Mouse (Mus musculus) G1E (cell line): Measurements from ENCODE around the gene Chil1. TPM values are rescaled to one million over a fixed set of nuclear protein-coding genes. Genes with fewer than 3 reads are reported as not detected.

Experiments
- ATAC-seq: 2 replicates; pipeline ENCODE4 v1.8.0; 2016; ENCODE audit warnings: mild to moderate bottlenecking; ENCODE audit not compliant: insufficient number of reproducible peaks, poor library complexity, low FRiP score, severe bottlenecking; ENCODE audit errors: extremely low read depth
- DNase-seq: peaks from one replicate; pipeline ENCODE4 v3.0.0; 2012; ENCODE audit warnings: low spot score
- H3K27me3 ChIP-seq: 2 replicates; pipeline ENCODE4 v1.6.1; 2012; ENCODE audit warnings: mild to moderate bottlenecking, low read length, inconsistent platforms; ENCODE audit not compliant: insufficient read depth
- H3K36me3 ChIP-seq: replicated peaks from 2 replicates; pipeline ENCODE3; 2012; ENCODE audit warnings: mild to moderate bottlenecking, inconsistent platforms
- H3K4me1 ChIP-seq: 2 replicates; pipeline ENCODE4 v1.6.1; 2012; ENCODE audit warnings: low read depth, low read length, inconsistent platforms, mixed read lengths; ENCODE audit not compliant: insufficient read depth
- H3K4me3 ChIP-seq: 2 replicates; pipeline ENCODE4 v1.5.1; 2012; ENCODE audit warnings: low read depth, mild to moderate bottlenecking, inconsistent platforms, low read length, moderate library complexity, mixed read lengths
- H3K9me3 ChIP-seq: replicated peaks from 2 replicates; pipeline ENCODE4 v1.6.1; 2012; ENCODE audit warnings: inconsistent platforms
- CTCF ChIP-seq: IDR thresholded peaks from 2 replicates; pipeline ENCODE4 v1.5.1; 2012; ENCODE audit warnings: low read depth, low read length, inconsistent platforms, mixed read lengths
- GATA1 ChIP-seq: IDR thresholded peaks from 2 replicates; pipeline ENCODE4 v1.6.1; 2012; ENCODE audit warnings: borderline replicate concordance, low read length, inconsistent platforms, mixed read lengths
- GATA2 ChIP-seq: IDR thresholded peaks from 2 replicates; pipeline ENCODE4 v1.6.1; 2012; ENCODE audit warnings: low read depth, low read length, inconsistent platforms, borderline replicate concordance
- POLR2AphosphoS5 ChIP-seq: IDR thresholded peaks from 2 replicates; pipeline ENCODE4 v1.6.1; 2012; ENCODE audit warnings: low read depth, low read length, inconsistent platforms; ENCODE audit not compliant: insufficient replicate concordance
- TAL1 ChIP-seq: conservative IDR thresholded peaks from 2 replicates; pipeline ENCODE4 v1.6.1; 2012; ENCODE audit warnings: low read depth, low read length, inconsistent platforms, mixed read lengths
- polyA plus RNA-seq: library from polyadenylated mRNA; stranded (reverse); fragments of >175 nt; gene quantifications from 2 replicates; pipeline ENCODE4 v1.2.3, GENCODE M21; 2012
- total RNA-seq, 2 experiments: library from RNA; stranded (forward) in 1 of 2; stranded (reverse) in 1 of 2; fragments of 200-1000 nt in 1 of 2; fragments of >200 nt in 1 of 2; fragmentation: Nextera tagmentation in 1 of 2; gene quantifications; 2 replicates each; pipeline ENCODE4 v1.2.3; 2014 to 2017

Chil1 gene
- total and polyA plus RNA-seq, 3 experiments = not detected

DNA sequence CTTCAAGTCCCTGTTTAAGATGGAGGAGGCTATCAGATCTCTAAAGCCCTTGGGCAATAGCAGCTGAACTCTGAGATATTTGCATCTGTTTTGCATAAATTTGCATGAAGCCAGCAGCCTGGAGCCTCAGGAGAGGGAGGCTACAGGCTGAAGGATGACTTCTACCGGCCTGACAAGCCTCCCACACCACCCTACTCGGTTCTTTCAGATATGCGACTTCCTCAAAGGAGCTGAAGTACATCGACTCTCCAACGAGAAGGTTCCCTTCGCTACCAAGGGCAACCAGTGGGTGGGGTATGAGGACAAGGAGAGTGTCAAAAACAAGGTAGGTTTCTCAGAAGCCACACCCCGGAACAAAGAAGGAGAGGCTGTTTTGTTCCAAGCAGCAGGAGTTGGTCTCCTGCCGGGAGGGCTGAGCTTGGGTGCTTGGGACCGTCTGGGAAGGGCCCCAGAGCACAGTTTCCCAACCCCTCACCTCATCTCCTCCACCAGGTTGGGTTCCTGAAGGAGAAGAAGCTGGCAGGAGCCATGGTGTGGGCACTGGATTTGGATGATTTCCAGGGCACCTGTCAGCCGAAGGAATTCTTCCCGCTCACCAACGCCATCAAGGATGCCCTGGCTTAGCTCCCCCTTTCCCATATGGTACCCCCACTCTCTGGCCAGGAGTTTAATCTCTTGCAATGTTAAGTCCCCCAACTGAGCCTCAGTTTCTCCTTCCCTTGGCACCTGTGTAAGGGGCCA lies 7.2 kb downstream of the Chil1 start:
- H3K36me3 ChIP-seq = no peaks in the 10 kb centered on the region
- H3K4me3 ChIP-seq = no peak overlapping the region
- DNase-seq = no peak
- H3K4me1 ChIP-seq = no peaks in the 10 kb centered on the region
- H3K27me3 ChIP-seq = peaks cover 71% of the 10 kb centered on the region
- no peaks in the 10 kb centered on the region for H3K9me3 ChIP-seq
- ATAC-seq = no peak
- no peak for TF ChIP-seq GATA1
- TF ChIP-seq POLR2AphosphoS5 = no peak
- no peak for TF ChIP-seq TAL1
- TF ChIP-seq GATA2 = no peak
- no peak for TF ChIP-seq CTCF

GRCm38 (mm10) chr1:134191192-134191591 lies 9.2 kb downstream of the Chil1 start:
- TF ChIP-seq POLR2AphosphoS5 (no peak), GATA2 (no peak), TAL1 (no peak), CTCF (no peak), GATA1 (no peak)
- no peaks in the 10 kb centered on the region for H3K36me3 ChIP-seq
- ATAC-seq (no peak), DNase-seq (no peak)
- no peak overlapping the region for H3K4me3 ChIP-seq
- peaks cover 82% of the 10 kb centered on the region for H3K27me3 ChIP-seq
- peaks cover 10% of the 10 kb centered on the region; the same call in 1 of the 2 replicates for H3K4me1 ChIP-seq
- H3K9me3 ChIP-seq = no peaks in the 10 kb centered on the region

DNA sequence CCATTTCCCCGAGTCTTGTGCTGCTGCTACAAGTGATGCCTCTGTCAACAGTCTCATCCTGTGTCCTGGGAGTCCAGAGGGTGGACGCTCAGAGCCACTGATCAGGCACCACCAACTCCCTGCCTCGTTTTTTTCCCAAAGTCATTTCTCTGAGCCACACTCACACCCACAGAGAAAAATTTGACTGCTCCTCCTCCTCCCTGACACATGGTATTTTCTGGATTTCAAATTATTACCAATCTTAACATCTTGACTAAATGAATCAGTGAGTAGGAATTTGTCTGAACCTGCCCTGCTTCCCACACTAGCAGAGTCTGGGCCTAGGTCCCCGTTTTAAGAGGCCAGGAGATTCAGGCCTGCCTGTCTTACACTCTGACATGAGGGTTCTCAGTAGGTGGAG lies 10.0 kb downstream of the Chil1 start:
- no peaks in the 10 kb centered on the region for H3K9me3 ChIP-seq
- peaks cover 81% of the 10 kb centered on the region for H3K27me3 ChIP-seq
- no peak for TF ChIP-seq GATA2
- TF ChIP-seq CTCF = no peak
- TF ChIP-seq GATA1 = no peak
- no peak for TF ChIP-seq TAL1
- TF ChIP-seq POLR2AphosphoS5 = no peak
- no peak overlapping the region for H3K4me3 ChIP-seq
- H3K4me1 ChIP-seq = peaks cover 10% of the 10 kb centered on the region; the same call in 1 of the 2 replicates
- H3K36me3 ChIP-seq = no peaks in the 10 kb centered on the region
- DNase-seq (no peak), ATAC-seq (no peak)

GRCm38 (mm10) chr1:134193126-134193525 lies 11.2 kb downstream of the Chil1 start, which contains the start of gene Mybph:
Mybph (plus strand) TSS chr1:134193448.
- Histone ChIP-seq H3K4me3 (no peak within 1 kb of the TSS), H3K4me1 (peaks cover 10% of the 10 kb centered on the region; the same call in 1 of the 2 replicates), H3K27me3 (peaks cover 80% of the 10 kb centered on the region), H3K9me3 (no peaks in the 10 kb centered on the region), H3K36me3 (no peaks in the 10 kb centered on the region)
- ATAC-seq (no peak), DNase-seq (no peak)
- TF ChIP-seq TAL1 (no peak), GATA1 (no peak), CTCF (no peak), POLR2AphosphoS5 (no peak)

GRCm38 (mm10) chr1:134193674-134194197 lies 11.8 kb downstream of the Chil1 start:
- H3K9me3 ChIP-seq = no peaks in the 10 kb centered on the region
- DNase-seq (no peak), ATAC-seq (no peak)
- H3K36me3 ChIP-seq = no peaks in the 10 kb centered on the region
- peaks cover 80% of the 10 kb centered on the region for H3K27me3 ChIP-seq
- peaks cover 10% of the 10 kb centered on the region; the same call in 1 of the 2 replicates for H3K4me1 ChIP-seq
- TF ChIP-seq GATA2 (no peak), TAL1 (no peak), POLR2AphosphoS5 (no peak), CTCF (no peak), GATA1 (no peak)
- no peak overlapping the region for H3K4me3 ChIP-seq

DNA sequence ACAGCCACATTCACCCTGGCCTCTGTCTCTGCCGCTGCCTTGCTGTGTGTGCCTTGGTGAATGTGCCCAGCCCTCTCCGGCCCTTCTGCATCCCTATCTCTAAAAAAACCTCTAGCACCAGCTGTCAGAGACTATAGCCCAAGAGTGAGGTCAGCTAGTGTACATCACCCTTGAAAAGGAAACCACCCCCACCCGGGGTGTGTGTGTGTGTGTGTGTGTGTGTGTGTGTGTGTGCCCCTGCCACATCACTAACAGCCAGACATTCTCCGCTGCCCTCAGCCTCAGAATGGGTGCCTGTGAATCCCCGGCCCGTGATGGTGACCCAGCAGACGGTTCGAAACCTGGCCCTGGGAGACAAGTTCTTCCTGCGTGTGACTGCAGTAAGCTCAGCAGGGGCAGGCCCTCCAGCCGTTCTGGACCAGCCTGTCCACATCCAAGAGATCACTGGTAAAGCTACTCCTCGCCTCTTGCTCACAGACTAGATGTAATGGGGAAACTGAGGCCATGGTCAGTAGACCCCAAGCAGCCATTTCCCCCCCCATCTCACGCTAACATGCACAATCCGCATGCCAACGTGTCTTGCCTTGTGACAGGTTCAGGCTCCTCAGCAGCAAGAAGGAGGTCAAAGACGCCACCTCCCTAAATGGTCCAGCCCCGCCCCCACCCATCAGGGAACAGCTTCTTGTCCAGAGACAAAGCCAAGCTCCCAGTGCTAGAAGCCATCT lies 12.5 kb downstream of the Chil1 start:
- no peak overlapping the region for H3K4me3 ChIP-seq
- no peak for ATAC-seq
- H3K36me3 ChIP-seq = no peaks in the 10 kb centered on the region
- no peak for TF ChIP-seq TAL1
- peaks cover 76% of the 10 kb centered on the region for H3K27me3 ChIP-seq
- DNase-seq = no peak
- peaks cover 10% of the 10 kb centered on the region; the same call in 1 of the 2 replicates for H3K4me1 ChIP-seq
- no peaks in the 10 kb centered on the region for H3K9me3 ChIP-seq
